Mouse (Mus musculus) heart, embryonic 13.5 days (tissue): Measurements from ENCODE around the gene Rrp7a. TPM values are rescaled to one million over a fixed set of nuclear protein-coding genes. Genes with fewer than 3 reads are reported as not detected.

Source experiments
- ATAC-seq: fragments of 200-750 bp; cut with Nextera tagmentation; 2 replicates; pipeline ENCODE4 v1.8.0; 2017; ENCODE audit warnings: moderate TSS enrichment; ENCODE audit not compliant: insufficient number of reproducible peaks, low FRiP score, low TSS enrichment; ENCODE audit errors: extremely low read depth
- H3K27ac ChIP-seq: fragments of 300-500 bp; sonication (generic); replicated peaks from 2 replicates; pipeline ENCODE4 v1.5.1; 2015; ENCODE audit warnings: moderate library complexity, mild to moderate bottlenecking, inconsistent platforms
- H3K27me3 ChIP-seq: fragments of 300-500 bp; sonication (generic); replicated peaks from 2 replicates; pipeline ENCODE4 v1.6.1; 2015; ENCODE audit warnings: mild to moderate bottlenecking, inconsistent platforms
- H3K36me3 ChIP-seq: fragments of 300-500 bp; sonication (generic); 2 replicates; pipeline ENCODE4 v1.6.1; 2015; ENCODE audit warnings: mild to moderate bottlenecking, inconsistent platforms
- H3K4me1 ChIP-seq: fragments of 300-500 bp; sonication (generic); 2 replicates; pipeline ENCODE4 v1.6.1; 2015; ENCODE audit warnings: inconsistent platforms
- H3K4me2 ChIP-seq: fragments of 300-500 bp; sonication (generic); 2 replicates; pipeline ENCODE4 v1.6.1; 2015; ENCODE audit warnings: inconsistent platforms, mild to moderate bottlenecking, moderate library complexity
- H3K4me3 ChIP-seq: fragments of 300-500 bp; sonication (generic); 2 replicates; pipeline ENCODE4 v1.5.1; 2015; ENCODE audit warnings: moderate library complexity, mild to moderate bottlenecking, inconsistent platforms
- H3K9ac ChIP-seq: fragments of 300-500 bp; sonication (generic); 2 replicates; pipeline ENCODE4 v1.6.1; 2015; ENCODE audit warnings: inconsistent platforms, mild to moderate bottlenecking, moderate library complexity
- H3K9me3 ChIP-seq: fragments of 300-500 bp; sonication (generic); 2 replicates; pipeline ENCODE4 v1.6.1; 2016; ENCODE audit warnings: inconsistent platforms
- WGBS: fragments of 180-500 bp; shearing (Covaris S2); methylation state at CpG from one replicate; pipeline ENCODE4 v1.1.7; 2015; ENCODE audit warnings: mixed read lengths; 5-methylcytosine and 5-hydroxymethylcytosine counted together
- polyA plus RNA-seq: library from polyadenylated mRNA; unstranded; fragments of >200 nt; fragmentation: Nextera tagmentation; extraction: Ambion mirVana; gene quantifications from 2 replicates; pipeline ENCODE4 v1.2.1, GENCODE M21; 2015

The Rrp7a gene
- polyA plus RNA-seq, 1 experiment from 2014 or later, result 41.1 TPM

DNA sequence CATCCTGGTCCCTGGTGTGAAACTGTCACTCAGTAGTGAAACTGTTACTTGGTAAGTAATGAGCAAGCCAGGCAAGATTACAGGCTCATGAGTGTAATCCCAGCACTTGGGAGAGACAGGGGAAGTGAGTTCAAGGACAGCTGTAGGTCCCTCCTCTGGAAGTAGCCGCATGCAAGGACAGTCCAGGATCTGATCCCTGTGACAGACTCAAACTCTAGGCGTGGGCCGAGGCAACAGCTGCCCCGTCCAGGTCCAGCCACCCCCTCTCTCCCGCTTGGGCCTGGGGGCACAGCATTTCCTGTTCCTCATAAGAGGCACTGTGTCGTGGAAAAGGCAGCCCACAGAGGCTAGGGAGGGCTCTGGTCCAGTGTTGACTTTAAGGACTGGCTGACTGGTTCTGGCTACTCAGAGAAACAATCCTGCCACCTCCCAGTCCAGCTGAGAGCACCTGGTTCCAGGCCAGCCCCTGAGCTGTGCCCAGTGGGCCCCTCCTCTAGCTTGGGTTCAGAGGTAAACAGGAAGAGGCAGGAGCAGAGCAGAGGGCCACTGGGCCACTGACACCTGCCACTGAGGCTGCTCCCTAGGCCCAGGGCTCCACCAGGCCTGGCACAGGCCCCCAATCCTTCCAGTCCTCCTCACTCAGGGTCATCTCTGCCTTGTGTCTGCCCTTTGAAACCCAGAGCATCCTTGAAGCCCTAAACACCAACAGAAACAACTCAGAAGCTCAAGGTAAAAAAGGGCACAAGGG lies 33.2 kb upstream of the Rrp7a start:
- Histone ChIP-seq H3K4me2 (no peak overlapping the region), H3K9ac (peak overlapping the region; percentile 5; the same call in 1 of the 2 replicates), H3K4me3 (no peak overlapping the region), H3K27me3 (no peaks in the 10 kb centered on the region), H3K9me3 (no peaks in the 10 kb centered on the region), H3K4me1 (no peaks in the 10 kb centered on the region), H3K36me3 (peaks cover 64% of the 10 kb centered on the region), H3K27ac (no peak overlapping the region)
- WGBS, result 74% methylated on average over 6 of the region's 6 CpGs
- ATAC-seq, result no peak

DNA sequence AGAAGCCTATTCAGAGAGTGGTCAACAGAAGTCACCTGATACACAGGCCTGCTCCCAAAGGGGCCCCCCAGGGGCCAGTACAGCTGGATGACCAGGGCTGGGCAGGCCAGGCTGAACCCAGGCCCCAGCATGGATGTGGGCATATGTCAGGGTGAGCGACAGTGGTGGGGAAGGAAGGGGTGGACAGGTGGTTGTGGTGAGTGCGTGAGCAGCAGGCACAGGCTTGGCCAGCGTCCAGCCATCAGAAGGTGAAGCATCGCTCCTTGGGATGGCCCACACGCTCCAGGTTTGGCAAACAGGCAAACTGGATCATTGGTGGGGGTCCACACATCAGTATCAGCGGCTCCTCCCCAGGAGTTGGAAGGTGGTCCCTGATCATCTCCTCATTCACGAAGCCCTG lies 31.7 kb upstream of the Rrp7a start:
- Histone ChIP-seq H3K27ac (no peak overlapping the region), H3K4me1 (peaks cover 5% of the 10 kb centered on the region)
- whole genome bisulfite sequencing, result 88% methylated on average over 7 of the region's 7 CpGs

DNA sequence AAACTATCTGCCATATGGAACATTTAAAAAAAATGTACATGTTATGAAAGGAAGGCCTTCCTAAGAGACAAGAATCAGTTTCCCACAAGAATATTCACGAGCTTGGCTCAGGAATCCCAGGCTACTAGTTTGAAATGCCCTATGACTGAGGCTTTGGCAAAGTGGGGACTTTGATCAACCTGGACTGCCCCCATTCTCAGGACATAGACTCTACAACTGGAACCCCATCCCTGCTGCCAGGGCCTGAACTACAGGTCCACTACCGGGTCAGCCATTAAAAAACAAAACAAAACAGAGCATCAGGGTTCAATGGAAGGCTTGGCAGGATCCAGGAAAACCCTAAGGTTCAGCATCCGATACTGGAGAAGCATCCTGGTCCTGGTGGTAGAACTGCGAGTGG lies 28.1 kb upstream of the Rrp7a start:
- 87% methylated on average over 4 of the region's 4 CpGs for WGBS
- Histone ChIP-seq H3K36me3 (peaks cover 38% of the 10 kb centered on the region), H3K4me3 (no peak overlapping the region), H3K9ac (0 out of 2 replicates have a peak overlapping the region, but pooled peaks have one; percentile 48), H3K27ac (no peak overlapping the region), H3K27me3 (no peaks in the 10 kb centered on the region), H3K9me3 (no peaks in the 10 kb centered on the region), H3K4me1 (peaks cover 18% of the 10 kb centered on the region), H3K4me2 (no peak overlapping the region)
- no peak for ATAC-seq

More for the DNA sequence above, 31.7 kb upstream of the Rrp7a start:
- Histone ChIP-seq H3K36me3 (peaks cover 49% of the 10 kb centered on the region), H3K27me3 (no peaks in the 10 kb centered on the region), H3K9ac (no peak overlapping the region), H3K4me3 (no peak overlapping the region), H3K4me2 (no peak overlapping the region), H3K9me3 (no peaks in the 10 kb centered on the region)
- ATAC-seq, result no peak

DNA sequence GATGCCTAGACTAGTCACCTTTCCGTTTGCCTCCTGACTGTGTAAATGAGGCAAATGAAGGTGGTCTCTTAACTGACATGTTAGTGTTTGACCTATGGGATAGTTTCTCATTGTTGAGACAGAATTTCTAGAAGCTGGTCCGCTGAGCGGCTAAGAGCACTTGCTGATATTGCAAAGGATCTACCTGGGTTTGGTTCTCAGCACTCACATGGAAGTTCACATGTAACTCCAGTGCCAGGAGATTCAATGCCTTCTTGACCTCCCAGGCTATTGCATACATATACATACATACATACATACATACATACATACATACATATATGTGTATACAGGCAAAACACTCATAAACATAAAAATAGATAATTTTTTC lies 27.5 kb upstream of the Rrp7a start:
- ATAC-seq, result no peak
- Histone ChIP-seq H3K9me3 (no peaks in the 10 kb centered on the region), H3K9ac (peak overlapping the region; percentile 97), H3K36me3 (peaks cover 39% of the 10 kb centered on the region), H3K4me2 (peak overlapping the region; percentile 79), H3K4me3 (peak overlapping the region; percentile 82), H3K4me1 (peaks cover 18% of the 10 kb centered on the region), H3K27me3 (no peaks in the 10 kb centered on the region), H3K27ac (peak overlapping the region; percentile 96)
- 19% methylated on average over 3 of the region's 3 CpGs for WGBS

DNA sequence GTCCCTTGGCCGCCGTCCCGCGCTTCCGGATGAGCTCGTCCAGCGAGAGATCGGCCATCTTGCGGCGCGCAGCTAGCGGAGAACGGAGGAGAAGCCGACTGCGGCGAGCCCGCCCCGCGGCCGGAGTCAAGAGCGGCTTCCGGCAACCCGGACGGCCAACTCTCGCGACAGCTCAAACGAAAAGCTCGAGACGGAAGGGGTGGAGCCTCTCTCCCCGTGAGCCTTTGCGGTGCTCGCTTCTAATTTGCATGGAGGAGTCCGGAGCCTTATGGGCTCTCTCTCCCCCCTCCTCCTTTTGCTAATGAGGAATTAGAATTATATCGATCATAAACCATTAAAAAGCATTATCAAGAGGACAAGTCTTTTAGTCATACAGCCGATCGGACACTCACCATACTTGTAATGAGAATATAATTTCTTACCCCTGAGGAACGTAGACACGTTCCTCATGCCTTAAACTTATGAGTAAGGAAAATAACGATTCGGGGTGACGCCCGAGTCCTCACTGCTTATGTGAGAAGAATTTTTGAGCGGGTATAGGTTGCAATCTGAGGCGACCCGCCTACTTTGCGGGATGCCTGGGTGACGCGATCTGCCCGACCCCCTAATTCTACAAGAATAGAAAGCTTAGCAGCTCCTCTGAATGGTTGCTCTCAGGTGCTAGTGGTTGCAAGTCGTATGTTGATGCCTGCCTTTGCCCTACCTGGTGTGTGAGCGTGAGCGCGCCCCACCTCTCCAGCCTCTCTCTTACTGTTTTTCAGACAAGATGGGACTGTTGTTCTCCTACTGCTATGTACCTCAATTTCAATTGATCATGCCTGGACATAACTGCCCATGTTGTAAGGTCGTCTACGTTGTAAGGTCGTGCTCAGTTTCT lies 26.8 kb upstream of the Rrp7a start, which contains the start of gene Poldip3:
TSS of gene Poldip3 (minus strand) at position 189 of the 877 bp plus-strand sequence.
- H3K4me2 ChIP-seq, result peak within 1 kb of the TSS; percentile 79
- H3K4me1 ChIP-seq, result peaks cover 18% of the 10 kb centered on the region
- no peaks in the 10 kb centered on the region for H3K9me3 ChIP-seq
- peak; percentile 88 for ATAC-seq
- WGBS, result under 1% methylated on average over 56 of the region's 56 CpGs
- peak within 1 kb of the TSS; percentile 97 for H3K9ac ChIP-seq
- no peaks in the 10 kb centered on the region for H3K27me3 ChIP-seq
- H3K4me3 ChIP-seq, result peak within 1 kb of the TSS; percentile 82
- peak within 1 kb of the TSS; percentile 96 for H3K27ac ChIP-seq
- peaks cover 41% of the 10 kb centered on the region for H3K36me3 ChIP-seq

DNA sequence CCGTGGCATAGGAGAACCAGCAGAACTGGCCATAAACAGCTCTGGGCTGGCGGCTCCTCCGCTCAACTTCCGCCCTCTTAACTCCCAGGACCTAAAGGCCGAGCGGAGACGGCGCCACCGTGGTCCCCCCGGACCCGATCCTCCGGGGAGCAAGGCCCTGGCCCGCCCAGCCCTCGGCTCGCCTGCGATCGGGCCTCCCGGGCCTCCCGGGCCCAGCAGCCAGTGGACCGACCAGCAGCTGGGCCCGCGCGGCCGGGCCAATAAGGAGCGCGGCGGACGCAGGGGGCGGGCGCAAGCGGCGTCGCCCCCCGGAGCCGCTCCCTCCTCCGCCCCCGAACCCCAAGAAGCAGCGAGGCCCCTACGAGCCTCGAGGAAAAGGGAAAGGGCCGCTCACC lies 26.2 kb upstream of the Rrp7a start:
- H3K9me3 ChIP-seq, result no peaks in the 10 kb centered on the region
- 0% methylated on average over 39 of the region's 41 CpGs for WGBS
- ATAC-seq, result peak; percentile 87

DNA sequence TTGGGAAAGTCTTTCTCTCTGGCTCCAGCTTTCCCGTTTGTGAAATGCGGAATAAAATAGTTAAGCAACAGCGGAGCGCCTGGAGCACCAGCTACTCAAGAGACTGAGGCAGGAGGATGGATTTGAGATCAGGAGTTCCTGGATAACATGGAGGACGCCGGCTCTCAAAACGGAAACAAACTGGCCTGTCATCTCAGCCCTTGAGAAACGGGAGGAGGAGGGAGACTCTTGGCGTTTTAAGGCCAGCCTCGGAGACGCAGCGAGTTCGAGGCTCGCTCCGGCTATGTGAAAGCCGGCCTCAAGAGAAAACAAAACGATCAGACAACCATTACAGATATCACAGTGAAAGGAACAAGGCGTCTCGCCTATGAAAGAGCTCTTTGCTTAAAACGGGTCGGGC lies 25.8 kb upstream of the Rrp7a start:
- no peak for ATAC-seq
- H3K4me2 ChIP-seq, result peak overlapping the region; percentile 79
- peak overlapping the region; percentile 96 for H3K27ac ChIP-seq
- H3K9me3 ChIP-seq, result no peaks in the 10 kb centered on the region
- no peaks in the 10 kb centered on the region for H3K27me3 ChIP-seq
- 3% methylated on average over 21 of the region's 21 CpGs for WGBS
- H3K36me3 ChIP-seq, result peaks cover 37% of the 10 kb centered on the region
- peak overlapping the region; percentile 97 for H3K9ac ChIP-seq
- H3K4me1 ChIP-seq, result peaks cover 26% of the 10 kb centered on the region
- peak overlapping the region; percentile 82 for H3K4me3 ChIP-seq

More for the DNA sequence above, 26.2 kb upstream of the Rrp7a start:
- Histone ChIP-seq H3K4me3 (peak overlapping the region; percentile 82), H3K9ac (peak overlapping the region; percentile 97), H3K36me3 (peaks cover 41% of the 10 kb centered on the region), H3K27ac (peak overlapping the region; percentile 96), H3K4me1 (peaks cover 23% of the 10 kb centered on the region), H3K27me3 (no peaks in the 10 kb centered on the region), H3K4me2 (peak overlapping the region; percentile 79)

DNA sequence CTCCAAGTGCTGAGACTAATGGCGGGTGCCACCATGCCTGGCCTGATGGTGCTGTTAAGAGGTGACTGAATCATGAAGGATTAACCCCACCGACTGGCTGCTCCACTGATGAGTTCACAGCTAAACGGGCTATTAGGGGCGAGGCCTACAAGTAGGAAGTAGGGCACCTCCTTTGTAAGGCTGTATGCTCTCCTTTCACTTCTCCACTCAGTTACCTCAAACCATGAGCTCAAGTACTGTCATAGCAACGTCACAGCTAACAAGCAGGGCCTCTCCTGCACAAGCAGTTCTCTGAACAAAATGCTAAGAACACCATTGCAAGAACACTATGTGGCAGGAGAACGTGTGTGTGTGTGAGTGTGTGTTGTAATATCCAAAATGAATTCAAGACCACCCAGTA lies 22.9 kb upstream of the Rrp7a start:
- H3K27ac ChIP-seq, result no peak overlapping the region
- no peak overlapping the region for H3K4me2 ChIP-seq
- no peak overlapping the region for H3K4me3 ChIP-seq
- no peaks in the 10 kb centered on the region for H3K9me3 ChIP-seq
- no peak overlapping the region for H3K9ac ChIP-seq
- ATAC-seq, result no peak
- no peaks in the 10 kb centered on the region for H3K27me3 ChIP-seq
- H3K4me1 ChIP-seq, result peaks cover 53% of the 10 kb centered on the region
- 81% methylated on average over 6 of the region's 6 CpGs for WGBS
- peaks cover 42% of the 10 kb centered on the region for H3K36me3 ChIP-seq

DNA sequence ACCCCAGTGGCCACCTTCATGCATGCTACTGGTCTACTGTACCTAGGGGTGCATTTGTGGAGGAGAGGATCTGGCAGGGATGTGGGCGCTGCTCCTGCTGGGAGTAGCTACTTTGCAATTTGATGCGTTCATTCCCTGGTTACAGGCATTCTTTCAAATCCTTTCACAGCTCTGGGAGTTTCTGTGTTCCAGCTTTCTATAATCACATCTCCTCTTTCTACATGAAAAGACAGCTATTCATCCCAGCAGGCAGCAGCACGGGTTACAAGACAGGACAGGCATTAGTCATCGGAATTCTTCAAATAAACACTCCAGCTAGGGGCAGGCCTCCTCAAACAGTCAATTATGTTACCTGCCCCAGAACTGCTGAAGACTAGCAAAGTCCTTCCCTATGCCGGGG lies 20.3 kb upstream of the Rrp7a start:
- Histone ChIP-seq H3K4me1 (peaks cover 46% of the 10 kb centered on the region), H3K9ac (0 out of 2 replicates have a peak overlapping the region, but pooled peaks have one; percentile 14), H3K9me3 (no peaks in the 10 kb centered on the region), H3K27me3 (no peaks in the 10 kb centered on the region), H3K4me2 (no peak overlapping the region), H3K36me3 (peaks cover 56% of the 10 kb centered on the region), H3K27ac (no peak overlapping the region), H3K4me3 (no peak overlapping the region)
- 52% methylated on average over 5 of the region's 5 CpGs for WGBS
- ATAC-seq, result no peak

DNA sequence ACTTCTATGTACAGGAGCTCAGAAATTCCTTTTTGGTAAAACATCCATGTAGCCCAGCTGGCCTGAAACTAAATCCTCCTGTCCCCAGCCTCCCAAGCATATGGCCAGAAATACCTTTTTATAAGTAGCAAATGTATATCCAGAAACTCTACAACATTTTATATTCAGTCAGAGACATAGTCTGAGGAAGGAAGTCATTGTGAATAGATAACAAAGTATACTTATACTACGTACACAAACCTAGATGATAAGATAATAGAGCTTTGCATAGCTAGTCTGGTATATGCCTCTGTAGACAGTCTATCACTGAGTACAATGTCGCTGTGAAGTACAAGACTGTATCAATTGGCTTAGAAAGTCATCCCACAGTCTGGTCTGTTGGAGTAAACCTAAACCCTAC lies 13.1 kb upstream of the Rrp7a start:
- WGBS, result 60% methylated on average over 2 of the region's 2 CpGs
- H3K27me3 ChIP-seq, result no peaks in the 10 kb centered on the region
- H3K9me3 ChIP-seq, result no peaks in the 10 kb centered on the region
- no peak overlapping the region for H3K9ac ChIP-seq
- ATAC-seq, result no peak
- peaks cover 4% of the 10 kb centered on the region; the same call in 1 of the 2 replicates for H3K4me1 ChIP-seq
- H3K4me3 ChIP-seq, result no peak overlapping the region
- H3K27ac ChIP-seq, result no peak overlapping the region
- H3K36me3 ChIP-seq, result peaks cover 86% of the 10 kb centered on the region
- H3K4me2 ChIP-seq, result no peak overlapping the region

DNA sequence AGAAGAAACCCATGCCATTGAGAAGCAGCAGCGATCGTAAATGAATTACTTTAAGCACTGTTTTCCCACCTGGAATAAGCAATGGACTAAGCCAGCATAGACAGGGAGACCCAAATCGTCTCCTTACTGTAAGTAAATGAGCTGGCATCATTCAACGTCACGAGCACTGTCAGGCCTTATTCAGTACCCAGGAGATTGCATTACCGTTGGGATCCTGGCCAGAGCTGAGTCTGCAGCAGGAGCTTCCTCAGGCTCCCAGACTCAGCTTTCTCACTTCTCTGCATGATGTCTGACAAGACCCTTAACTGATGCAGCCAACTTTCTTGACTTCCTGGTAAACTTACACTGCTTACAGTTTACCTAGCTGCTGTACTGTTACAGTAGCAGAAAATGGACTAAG lies 12.1 kb upstream of the Rrp7a start:
- no peaks in the 10 kb centered on the region for H3K27me3 ChIP-seq
- H3K36me3 ChIP-seq, result peaks cover 96% of the 10 kb centered on the region
- 84% methylated on average over 6 of the region's 6 CpGs for WGBS
- H3K4me3 ChIP-seq, result no peak overlapping the region
- H3K9me3 ChIP-seq, result no peaks in the 10 kb centered on the region
- no peak overlapping the region for H3K27ac ChIP-seq
- no peak for ATAC-seq
- H3K4me2 ChIP-seq, result no peak overlapping the region
- no peaks in the 10 kb centered on the region for H3K4me1 ChIP-seq
- no peak overlapping the region for H3K9ac ChIP-seq
